Mouse (Mus musculus) testis, adult 2 months (tissue): ENCODE data around the gene Syn3.
A peak's percentile ranks its signal among the peaks of the same experiment; 100 is the strongest.

Experiments used
- CTCF ChIP-seq: fragments of 200-500 bp; IDR thresholded peaks from 2 replicates; pipeline ENCODE4 v1.5.1; 2012; ENCODE audit warnings: low read depth, mild to moderate bottlenecking, inconsistent platforms, low read length, moderate library complexity; ENCODE audit not compliant: control insufficient read depth, insufficient read depth, insufficient replicate concordance
- POLR2A ChIP-seq: fragments of 200-500 bp; IDR thresholded peaks from 2 replicates; pipeline ENCODE4 v1.6.1; 2012; ENCODE audit warnings: low read depth, mild to moderate bottlenecking, inconsistent platforms, low read length, moderate library complexity; ENCODE audit not compliant: control insufficient read depth

- peak; percentile 99 for TF ChIP-seq CTCF
- TF ChIP-seq POLR2A: no peak
Observed at GRCm38 (mm10) chr10:86091919-86092318, 406.8 kb downstream of the Syn3 start.
